Mouse (Mus musculus) liver, postnatal 0 days (tissue): ENCODE measurements at regions not wholly inside any gene's neighbourhood (a gene's known extent, or its start where the extent isn't known, plus 50 kb on each side); places are given as distances from the start of the nearest gene placed in this dataset.

Experiments
- CTCF ChIP-seq: sonication (generic); IDR thresholded peaks from 2 replicates; pipeline ENCODE4 v1.5.1; 2016; ENCODE audit warnings: antibody characterized with exemption, low read depth
- EP300 ChIP-seq: IDR thresholded peaks from 2 replicates; pipeline ENCODE4 v1.6.1; 2016; ENCODE audit warnings: antibody characterized with exemption, low read depth, mild to moderate bottlenecking

GRCm38 (mm10) chr12:77667875-77668204, 429.9 kb downstream of the Fut8 start:
- TF ChIP-seq CTCF (peak; percentile 79), EP300 (no peak)
